Mouse (Mus musculus): ENCODE measurements around the gene Lsm3.
"Not testable (repeated sequence)": the region's sequence is repeated elsewhere in the genome, so short reads cannot be mapped to it uniquely, and the experiment has no call there.

Gene Lsm3

GRCm38 (mm10) chr6:91515545-91516449 lies at the start of gene Lsm3, which contains the start of gene Xpc:
Lsm3 (plus strand) TSS chr6:91515928.
Xpc (minus strand) TSS chr6:91515888.
- peak; percentile 98 for DNase-seq (ENCODE audit: extremely low spot score, low spot score)

- no peak for DNase-seq (ENCODE audit: extremely low spot score, low spot score)
These were observed 48.6 kb upstream of the Lsm3 start for GRCm38 (mm10) chr6:91467106-91467505.

GRCm38 (mm10) chr6:91470712-91471111 lies 45.0 kb upstream of the Lsm3 start:
- DNase-seq (ENCODE audit: extremely low spot score, low spot score), result no peak

- DNase-seq (ENCODE audit: extremely low spot score, low spot score), result not testable (repeated sequence)
These were observed 44.3 kb upstream of the Lsm3 start for GRCm38 (mm10) chr6:91471427-91471826.

- peak; percentile 18 for DNase-seq (ENCODE audit: extremely low spot score, low spot score)
These were observed 43.4 kb upstream of the Lsm3 start for GRCm38 (mm10) chr6:91472319-91472718.

GRCm38 (mm10) chr6:91472868-91473804 lies 42.6 kb upstream of the Lsm3 start, which contains the start of the genes Chchd4 and Tmem43:
Chchd4 (minus strand) TSS chr6:91473546.
Tmem43 (plus strand) TSS chr6:91473703.
- DNase-seq (ENCODE audit: extremely low spot score, low spot score), result peak; percentile 97

GRCm38 (mm10) chr6:91473805-91474440 lies 41.8 kb upstream of the Lsm3 start:
- DNase-seq (ENCODE audit: extremely low spot score, low spot score), result no peak

GRCm38 (mm10) chr6:91474441-91475190 lies 41.1 kb upstream of the Lsm3 start:
- no peak for DNase-seq (ENCODE audit: extremely low spot score, low spot score)

GRCm38 (mm10) chr6:91476541-91476940 lies 39.2 kb upstream of the Lsm3 start:
- DNase-seq (ENCODE audit: extremely low spot score, low spot score), result no peak

- DNase-seq (ENCODE audit: extremely low spot score, low spot score), result no peak
These were observed 32.4 kb upstream of the Lsm3 start for GRCm38 (mm10) chr6:91483371-91483770.

- DNase-seq (ENCODE audit: extremely low spot score, low spot score), result no peak
These were observed 28.8 kb upstream of the Lsm3 start for GRCm38 (mm10) chr6:91486736-91487453.

- no peak for DNase-seq (ENCODE audit: extremely low spot score, low spot score)
These were observed 27.1 kb upstream of the Lsm3 start for GRCm38 (mm10) chr6:91488496-91489212.

GRCm38 (mm10) chr6:91489872-91490271 lies 25.9 kb upstream of the Lsm3 start:
- no peak for DNase-seq (ENCODE audit: extremely low spot score, low spot score)

GRCm38 (mm10) chr6:91491004-91491403 lies 24.7 kb upstream of the Lsm3 start:
- DNase-seq (ENCODE audit: extremely low spot score, low spot score), result no peak

- DNase-seq (ENCODE audit: extremely low spot score, low spot score), result no peak
These were observed 22.7 kb upstream of the Lsm3 start for GRCm38 (mm10) chr6:91493053-91493452.

- DNase-seq (ENCODE audit: extremely low spot score, low spot score), result no peak
These were observed 21.2 kb upstream of the Lsm3 start for GRCm38 (mm10) chr6:91494526-91494925.

GRCm38 (mm10) chr6:91503302-91503701 lies 12.4 kb upstream of the Lsm3 start:
- no peak for DNase-seq (ENCODE audit: extremely low spot score, low spot score)

GRCm38 (mm10) chr6:91506036-91506435 lies 9.7 kb upstream of the Lsm3 start:
- no peak for DNase-seq (ENCODE audit: extremely low spot score, low spot score)

- DNase-seq (ENCODE audit: extremely low spot score, low spot score), result no peak
These were observed 7.7 kb upstream of the Lsm3 start for GRCm38 (mm10) chr6:91508041-91508440.

Measured in neural tube, embryonic 10.5 days (tissue).